Mouse (Mus musculus) colon, adult 2 months (tissue): ENCODE data around the gene Rnaset2a. TPM values are rescaled to one million over a fixed set of nuclear protein-coding genes. Genes with fewer than 3 reads are reported as not detected.

Experiments
- polyA plus RNA-seq: library from polyadenylated mRNA; depleted of rRNA; stranded (reverse); fragments of >200 nt; gene quantifications from 2 replicates; pipeline ENCODE4 v1.2.3, GENCODE M21; 2012; rRNA removed

Rnaset2a gene
- 79.7 and 89.6 TPM in 2 replicates for polyA plus RNA-seq

GRCm38 (mm10) chr17:8147439-8148316 lies at the start of gene Rnaset2a, which contains the start of gene Gm49673:
Gene Rnaset2a, minus strand, starts transcription at chr17:8148097.
Gene Gm49673, minus strand, starts transcription at chr17:8147788.

DNA sequence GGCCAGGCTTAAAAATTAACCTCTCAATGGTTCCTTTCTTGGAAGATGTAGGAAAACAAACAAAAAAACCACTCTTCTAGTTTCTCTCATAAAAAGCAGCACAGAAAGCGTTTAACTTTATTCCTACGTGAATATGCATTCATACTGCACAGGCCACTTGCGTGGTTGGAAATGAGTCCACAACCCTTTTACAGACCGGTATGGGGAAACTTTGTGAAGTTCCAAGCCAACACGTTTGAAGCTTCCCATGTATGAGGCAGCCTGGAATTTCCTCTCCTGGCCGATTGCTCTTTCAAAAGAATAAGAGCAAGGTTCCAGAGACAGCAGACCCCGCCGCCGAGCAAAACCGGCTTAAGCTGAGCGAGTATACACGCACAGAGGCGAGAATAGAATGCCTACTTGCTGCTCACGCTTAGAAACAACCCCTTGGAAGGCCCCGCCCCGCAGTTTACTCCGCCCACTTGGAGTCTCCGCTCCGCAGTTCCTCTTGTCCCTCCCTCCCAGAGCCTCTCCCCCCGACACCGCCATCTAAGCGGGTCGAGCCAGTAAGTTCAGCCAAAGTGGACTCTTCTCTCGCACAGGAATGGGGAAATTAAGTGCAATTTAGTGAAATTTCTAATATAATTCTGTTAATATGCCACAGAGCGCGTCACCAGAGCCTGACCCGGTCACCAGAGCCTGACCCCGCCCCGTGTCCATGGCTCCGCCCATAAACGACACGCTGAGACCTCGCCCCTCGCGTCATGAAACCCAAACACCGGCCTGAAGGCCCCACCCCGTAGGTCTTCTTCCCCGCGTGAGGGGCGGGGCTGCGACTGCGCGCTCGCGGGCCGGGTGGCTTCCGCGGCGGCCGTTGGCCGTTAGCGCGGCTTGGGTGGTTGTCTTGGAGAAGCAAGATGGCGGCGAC lies 17.1 kb upstream of the Rnaset2a start, which contains the start of gene Fgfr1op:
TSS of gene Fgfr1op (plus strand) at position 801 of the 907 bp plus-strand sequence.

Other genes starting within 250 kb of the Rnaset2a start
- 2.2 and 2.8 TPM in 2 replicates for gene Tagap, start 222.1 kb downstream of the Rnaset2a start, polyA plus RNA-seq
- gene Rsph3a, start 202.5 kb downstream of the Rnaset2a start, polyA plus RNA-seq, result 107 and 131 TPM in 2 replicates
- 5.1 and 5.2 TPM in 2 replicates for gene Gm49673, start 309 bp downstream of the Rnaset2a start, polyA plus RNA-seq
- 0.94 and 1.2 TPM in 2 replicates for gene Fgfr1op, start 17.4 kb upstream of the Rnaset2a start, polyA plus RNA-seq
- gene Ccr6, start 87.9 kb upstream of the Rnaset2a start, polyA plus RNA-seq, result 1.3 and 2.1 TPM in 2 replicates
- 71.5 and 79.3 TPM in 2 replicates for gene Mpc1, start 134.8 kb upstream of the Rnaset2a start, polyA plus RNA-seq
- 106 and 126 TPM in 2 replicates for gene Sft2d1, start 163.0 kb upstream of the Rnaset2a start, polyA plus RNA-seq
- 0.55 and 0.56 TPM in 2 replicates for gene Prr18, start 189.4 kb upstream of the Rnaset2a start, polyA plus RNA-seq
- gene T2, start 207.9 kb upstream of the Rnaset2a start, polyA plus RNA-seq, result not detected in 2 replicates